Mouse (Mus musculus): ENCODE measurements around the gene Ttc3. TPM values are rescaled to one million over a fixed set of nuclear protein-coding genes. Genes with fewer than 3 reads are reported as not detected.
"Not testable (repeated sequence)": the region's sequence is repeated elsewhere in the genome, so short reads cannot be mapped to it uniquely, and the experiment has no call there.

The Ttc3 gene
- total RNA-seq, 1 experiment from 2014 or later: 243 TPM

GRCm38 (mm10) chr16:94484752-94485535 lies 114.5 kb downstream of the Ttc3 start:
- ATAC-seq (replicated peaks; ENCODE audit: low read depth, poor library complexity, severe bottlenecking): peak; percentile 93

GRCm38 (mm10) chr16:94487341-94487740 lies 116.9 kb downstream of the Ttc3 start:
- no peak for ATAC-seq (replicated peaks; ENCODE audit: low read depth, poor library complexity, severe bottlenecking)

GRCm38 (mm10) chr16:94489326-94489725 lies 118.9 kb downstream of the Ttc3 start:
- no peak for ATAC-seq (replicated peaks; ENCODE audit: low read depth, poor library complexity, severe bottlenecking)

DNA sequence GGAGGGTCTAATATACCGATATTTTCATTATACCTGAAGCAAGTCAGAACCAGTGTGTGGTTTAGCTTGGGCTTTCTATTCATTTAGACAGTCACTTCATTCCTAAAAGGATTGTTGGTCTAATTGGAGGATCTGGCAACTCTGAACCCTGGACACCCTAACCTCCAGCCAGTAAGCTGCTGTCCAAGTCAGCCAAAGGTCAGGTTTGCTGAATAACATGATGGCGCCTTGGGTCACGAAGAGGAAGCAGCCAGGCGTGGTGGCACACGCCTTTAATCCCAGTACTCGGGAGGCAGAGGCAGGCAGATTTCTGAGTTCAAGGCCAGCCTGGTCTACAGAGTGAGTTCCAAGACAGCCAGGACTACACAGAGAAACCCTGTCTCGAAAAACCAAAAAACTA lies 126.8 kb downstream of the Ttc3 start:
- not testable (repeated sequence) for ATAC-seq (replicated peaks; ENCODE audit: low read depth, poor library complexity, severe bottlenecking)

GRCm38 (mm10) chr16:94497911-94498310 lies 127.5 kb downstream of the Ttc3 start:
- ATAC-seq (replicated peaks; ENCODE audit: low read depth, poor library complexity, severe bottlenecking): peak; percentile 60

DNA sequence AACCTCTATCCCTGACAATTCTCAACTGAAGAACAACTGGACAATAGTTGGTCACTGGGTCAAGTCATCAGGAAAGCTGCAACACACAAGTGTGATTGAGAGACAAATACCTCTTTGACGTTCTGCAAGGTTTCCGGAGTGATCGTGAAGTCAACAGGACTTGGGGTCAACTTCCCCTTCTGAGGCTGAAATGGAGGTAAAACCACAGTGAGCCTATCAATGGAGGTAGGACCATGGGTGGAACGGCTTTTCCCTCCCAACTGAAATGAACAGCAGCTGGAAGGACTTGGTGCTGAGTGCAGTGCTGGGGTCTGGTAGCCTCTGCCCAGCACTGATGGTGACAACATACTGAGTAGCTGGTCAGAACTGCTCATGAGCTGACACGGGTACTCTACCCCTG lies 133.8 kb downstream of the Ttc3 start:
- ATAC-seq (replicated peaks; ENCODE audit: low read depth, poor library complexity, severe bottlenecking): peak; percentile 71

GRCm38 (mm10) chr16:94507071-94507470 lies 136.7 kb downstream of the Ttc3 start:
- no peak for ATAC-seq (replicated peaks; ENCODE audit: low read depth, poor library complexity, severe bottlenecking)

- no peak for ATAC-seq (replicated peaks; ENCODE audit: low read depth, poor library complexity, severe bottlenecking)
Observed at GRCm38 (mm10) chr16:94508769-94509168, 138.4 kb downstream of the Ttc3 start.

GRCm38 (mm10) chr16:94509983-94510382 lies 139.6 kb downstream of the Ttc3 start:
- no peak for ATAC-seq (replicated peaks; ENCODE audit: low read depth, poor library complexity, severe bottlenecking)

GRCm38 (mm10) chr16:94517606-94518005 lies 147.2 kb downstream of the Ttc3 start:
- no peak for ATAC-seq (replicated peaks; ENCODE audit: low read depth, poor library complexity, severe bottlenecking)

Other genes with a start within 250 kb of the Ttc3 start
- gene Hlcs, start 57.0 kb upstream of the Ttc3 start, total RNA-seq (2017): 8.7 and 11.3 TPM in 2 replicates
- gene Ripply3, start 42.2 kb upstream of the Ttc3 start, total RNA-seq (2017): not detected in 2 replicates
- 15.8 and 31.0 TPM in 2 replicates for gene Pigp, start 1.2 kb downstream of the Ttc3 start, total RNA-seq (2017)
- gene Vps26c, start 156.2 kb downstream of the Ttc3 start, total RNA-seq (2017): 9.3 and 20.8 TPM in 2 replicates
- gene Dyrk1a, start 199.4 kb downstream of the Ttc3 start, total RNA-seq (2017): 72.9 and 77.1 TPM in 2 replicates